Mouse (Mus musculus): ENCODE results near the gene Fam163a.

- TF ChIP-seq GATA1 (IDR thresholded peaks at IDR 0.05; ENCODE audit: low read length): no peak
- no peak for TF ChIP-seq TAL1 (IDR thresholded peaks at IDR 0.05; ENCODE audit: low read length)
Measured at GRCm38 (mm10) chr1:156073169-156073821, 131.5 kb downstream of the Fam163a start.

All from erythroblast, embryonic 14.5 days (primary cell).